Mouse (Mus musculus): Measurements from ENCODE around the gene Defb22.

The Defb22 gene

DNA sequence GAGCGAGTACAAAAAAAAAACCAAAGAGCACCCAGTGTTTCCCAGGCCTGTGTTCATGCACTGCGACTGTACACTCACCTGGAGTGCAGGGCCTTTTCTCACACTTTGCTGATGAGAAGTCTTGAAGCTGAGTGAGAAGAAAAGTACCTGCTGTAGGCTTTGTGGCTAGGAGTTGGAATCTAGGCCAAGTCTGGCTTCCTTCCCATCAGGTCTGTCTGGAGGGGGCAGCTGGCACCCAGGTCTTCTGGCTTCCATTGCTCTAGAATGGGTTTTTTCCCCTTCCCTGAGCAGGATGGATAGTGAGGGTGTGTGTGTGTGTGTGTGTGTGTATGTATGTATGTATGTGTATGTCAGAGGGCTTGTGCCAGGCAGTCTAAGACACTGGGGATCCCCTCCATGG is 50.1 kb downstream of the Defb22 start:
- DNase-seq (ENCODE audit: low spot score) = no peak

DNA sequence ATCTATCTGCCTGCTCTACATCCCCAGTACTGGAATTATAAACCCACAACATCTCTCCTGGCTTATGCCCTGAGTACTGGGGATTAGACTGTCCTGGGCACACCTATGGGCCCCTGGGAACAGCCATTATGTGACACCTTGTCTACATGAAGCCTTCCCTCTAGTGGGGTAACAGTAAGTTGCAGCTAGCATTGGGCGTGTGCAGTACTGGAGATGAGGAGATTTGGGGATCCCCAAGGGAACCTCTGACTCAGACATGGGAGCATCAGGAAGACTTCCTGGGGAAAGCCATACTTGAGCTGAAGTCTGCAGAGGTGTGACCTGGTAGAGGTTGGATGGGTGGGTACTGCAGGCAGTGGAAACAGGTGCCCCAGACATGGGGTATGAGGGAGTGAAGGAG is 51.0 kb downstream of the Defb22 start:
- no peak for DNase-seq (ENCODE audit: low spot score)

DNA sequence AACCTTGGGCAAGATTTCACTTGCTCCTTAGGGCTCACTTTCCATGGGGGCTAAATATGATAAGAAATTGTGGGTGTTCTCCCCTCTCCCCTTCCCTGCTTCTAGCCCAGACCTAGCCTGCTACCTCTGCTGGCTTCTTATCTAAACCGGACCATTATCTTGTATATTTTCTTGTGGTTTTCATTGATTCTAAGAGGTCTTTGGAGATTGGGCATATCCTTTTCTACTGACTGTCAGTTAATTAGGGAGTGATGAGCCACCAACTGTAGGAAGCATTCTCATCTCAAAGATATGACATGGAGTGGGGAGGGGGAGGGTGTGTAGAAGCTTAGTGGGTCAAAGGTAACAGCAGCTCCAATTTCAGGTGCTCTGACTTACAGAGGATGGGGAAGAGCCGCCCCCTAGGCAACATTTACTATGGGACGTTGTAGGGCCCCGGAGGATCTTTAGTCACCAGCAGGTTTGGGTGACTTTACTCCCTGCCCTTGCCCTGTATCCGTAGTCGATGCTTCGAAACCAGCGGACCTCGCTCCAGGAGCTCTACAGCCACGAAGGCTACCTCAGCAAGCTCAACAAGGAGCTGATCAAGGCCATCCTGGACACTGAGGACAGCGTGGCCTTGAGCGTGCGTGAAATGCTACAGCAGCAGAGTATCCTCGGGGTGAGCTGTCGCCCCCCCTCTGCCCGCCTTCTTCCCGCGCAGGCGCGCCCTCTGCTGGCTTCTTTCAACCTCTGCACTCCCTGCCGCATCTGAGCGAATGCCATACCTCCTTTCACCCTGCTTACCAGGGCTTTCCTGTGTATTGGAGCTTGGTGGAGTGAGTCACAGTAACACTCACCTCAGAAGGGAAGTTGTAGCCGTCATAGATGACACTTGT is 52.7 kb downstream of the Defb22 start:
- peak; percentile 71 for DNase-seq (ENCODE audit: low spot score)

- no peak for DNase-seq (ENCODE audit: low spot score)
These were observed 53.5 kb downstream of the Defb22 start for GRCm38 (mm10) chr2:152436405-152436901.
